Mouse (Mus musculus): ENCODE measurements around the gene Lap3. TPM values are rescaled to one million over a fixed set of nuclear protein-coding genes. Genes with fewer than 3 reads are reported as not detected.

Lap3 gene
- total and polyA plus RNA-seq, 3 experiments = 108 to 167 (median 130) TPM

DNA sequence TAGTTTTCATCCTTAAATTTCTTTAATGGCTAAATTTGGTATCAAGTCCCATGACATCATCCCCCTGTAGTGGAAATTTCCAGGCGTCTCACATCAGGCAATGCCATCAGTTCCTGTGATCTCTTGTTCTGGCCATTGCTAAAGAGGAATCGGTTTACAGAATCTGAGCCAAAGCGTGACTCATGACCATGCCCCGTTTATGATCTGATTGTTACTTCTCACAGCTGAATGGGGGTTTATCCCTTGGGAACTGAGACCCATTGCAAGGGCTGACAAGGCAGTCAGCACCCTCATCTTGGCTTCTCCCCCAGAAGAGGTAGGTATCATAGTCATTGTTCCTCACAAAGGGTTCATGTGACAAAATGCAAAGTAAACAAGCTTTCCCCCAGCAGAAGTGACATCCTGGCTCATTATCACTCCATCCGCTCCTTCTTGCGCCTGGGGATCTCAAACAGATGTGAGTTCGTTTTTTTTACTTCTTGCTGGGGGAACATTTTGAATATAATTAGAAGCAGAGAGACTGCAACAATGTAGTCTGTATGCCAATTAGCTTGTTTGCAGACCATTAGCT is 20.2 kb upstream of the Lap3 start:
- no peaks in the 10 kb centered on the region for H3K27me3 ChIP-seq (replicated peaks)
- in situ Hi-C loops (cut with MboI; ENCODE audit: low pct_ligation_motif_present, low pct_unique_long_range_greater_than_20kb, low sequenced_read_pairs) = loop anchor here (10.0 to 25.0 kb wide), 2 partner anchors 192 to 864 kb away; partner anchors contain the start of gene Ncapg
- H3K9ac ChIP-seq (ENCODE audit: insufficient read depth, low read depth) = no peak overlapping the region
- H3K27ac ChIP-seq (ENCODE audit: insufficient read depth, low read depth) = no peak overlapping the region
- TF ChIP-seq MEF2A (IDR thresholded peaks at IDR 0.05; ENCODE audit: borderline replicate concordance, low read depth, low read length) (no peak), ZNF384 (IDR thresholded peaks at IDR 0.05; ENCODE audit: low read depth, low read length) (no peak), ELF1 (IDR thresholded peaks at IDR 0.05; ENCODE audit: low read depth, low read length) (no peak), CHD2 (IDR thresholded peaks at IDR 0.05; ENCODE audit: low read length) (no peak), MXI1 (IDR thresholded peaks at IDR 0.05; ENCODE audit: low read depth, low read length) (no peak), USF1 (IDR thresholded peaks at IDR 0.05; ENCODE audit: low read depth, low read length) (no peak), E2F4 (IDR thresholded peaks at IDR 0.05; ENCODE audit: insufficient replicate concordance, low read depth, low read length) (no peak), RAD21 (IDR thresholded peaks at IDR 0.05; ENCODE audit: low read depth, low read length) (no peak)
- H3K79me2 ChIP-seq (replicated peaks; ENCODE audit: control insufficient read depth, extremely low read depth, insufficient read depth, poor library complexity, severe bottlenecking) = no peaks in the 10 kb centered on the region
- no peak for DNase-seq (ENCODE audit: extremely low read depth)
- dilution Hi-C loops (cut with MboI; ENCODE audit: extremely low pct_ligation_motif_present, extremely low pct_unique_long_range_greater_than_20kb, low sequenced_read_pairs) = no loop called here
- H3K4me3 ChIP-seq (replicated peaks in 1 of 3; ENCODE audit: low read depth in 2 of 3, low read length in 2 of 3, poor library complexity in 1 of 3) = no peak overlapping the region
- H3K4me2 ChIP-seq (ENCODE audit: insufficient read depth, low read depth, poor library complexity, severe bottlenecking) = no peak overlapping the region
- H3K4me1 ChIP-seq (ENCODE audit: control insufficient read depth in 1 of 2, insufficient read depth in 2 of 2) = peaks cover 7 to 8% of the 10 kb centered on the region in 2 experiments
- H3K9me3 ChIP-seq (replicated peaks; ENCODE audit: low read length) = no peaks in the 10 kb centered on the region
- H3K36me3 ChIP-seq (replicated peaks in 1 of 2; ENCODE audit: control insufficient read depth in 1 of 2, insufficient read depth in 1 of 2, low read length in 1 of 2) = no peaks in the 10 kb centered on the region

DNA sequence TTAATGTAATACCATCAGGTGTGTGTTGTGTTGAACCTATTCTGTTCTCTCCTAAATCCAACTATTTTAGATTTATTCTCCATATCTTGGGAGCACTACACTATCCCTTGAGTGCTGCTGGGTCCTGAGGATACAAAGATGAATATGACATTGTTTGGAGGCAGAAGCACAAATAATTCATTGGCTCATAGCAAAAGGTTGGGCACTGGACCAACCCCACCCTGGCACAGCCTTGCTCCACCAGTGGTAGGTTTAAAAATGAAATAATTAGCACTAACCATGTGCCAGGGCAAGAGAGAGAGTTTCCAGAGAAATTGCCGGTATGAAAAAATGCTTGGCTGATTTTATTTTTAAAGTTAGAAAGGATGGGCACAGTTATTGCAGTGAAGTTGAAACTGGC is 19.7 kb upstream of the Lap3 start:
- Histone ChIP-seq H3K4me2 (ENCODE audit: insufficient read depth, low read depth, poor library complexity, severe bottlenecking) (no peak overlapping the region), H3K79me2 (replicated peaks; ENCODE audit: control insufficient read depth, extremely low read depth, insufficient read depth, poor library complexity, severe bottlenecking) (no peaks in the 10 kb centered on the region), H3K9me3 (replicated peaks; ENCODE audit: low read length) (no peaks in the 10 kb centered on the region), H3K27me3 (replicated peaks) (no peaks in the 10 kb centered on the region), H3K36me3 (replicated peaks in 1 of 2; ENCODE audit: control insufficient read depth in 1 of 2, insufficient read depth in 1 of 2, low read length in 1 of 2) (no peaks in the 10 kb centered on the region), H3K27ac (ENCODE audit: insufficient read depth, low read depth) (no peak overlapping the region), H3K9ac (ENCODE audit: insufficient read depth, low read depth) (no peak overlapping the region), H3K4me1 (ENCODE audit: control insufficient read depth in 1 of 2, insufficient read depth in 2 of 2) (peaks cover 7 to 8% of the 10 kb centered on the region in 2 experiments), H3K4me3 (replicated peaks in 1 of 3; ENCODE audit: low read depth in 2 of 3, low read length in 2 of 3, poor library complexity in 1 of 3) (no peak overlapping the region)
- DNase-seq (ENCODE audit: extremely low read depth) = no peak
- dilution Hi-C loops (cut with MboI; ENCODE audit: extremely low pct_ligation_motif_present, extremely low pct_unique_long_range_greater_than_20kb, low sequenced_read_pairs) = no loop called here
- TF ChIP-seq USF1 (IDR thresholded peaks at IDR 0.05; ENCODE audit: low read depth, low read length) (no peak), IRF4 (IDR thresholded peaks at IDR 0.05; ENCODE audit: low read depth, low read length) (no peak), POLR2A (IDR thresholded peaks at IDR 0.05; ENCODE audit: low read depth, low read length) (no peak), RCOR1 (conservative IDR thresholded peaks at IDR 0.05; ENCODE audit: low read depth, low read length) (no peak), CHD2 (IDR thresholded peaks at IDR 0.05; ENCODE audit: low read length) (no peak), ZC3H11A (IDR thresholded peaks at IDR 0.05; ENCODE audit: low read depth, low read length) (no peak), POLR2AphosphoS2 (IDR thresholded peaks at IDR 0.05; ENCODE audit: low read depth, low read length) (no peak), GABPA (IDR thresholded peaks at IDR 0.05; ENCODE audit: insufficient replicate concordance, low read depth, low read length) (no peak), TBP (conservative IDR thresholded peaks at IDR 0.05; ENCODE audit: low read depth, low read length) (no peak), NELFE (IDR thresholded peaks at IDR 0.05; ENCODE audit: low read depth, low read length) (no peak), E2F4 (IDR thresholded peaks at IDR 0.05; ENCODE audit: insufficient replicate concordance, low read depth, low read length) (no peak), MAZ (IDR thresholded peaks at IDR 0.05; ENCODE audit: low read depth, low read length) (no peak)
- in situ Hi-C loops (cut with MboI; ENCODE audit: low pct_ligation_motif_present, low pct_unique_long_range_greater_than_20kb, low sequenced_read_pairs) = loop anchor here (10.0 to 25.0 kb wide), 2 partner anchors 191 to 864 kb away; partner anchors contain the start of gene Ncapg

Data from CH12.LX (cell line).